Mouse (Mus musculus) G1E (cell line): ENCODE measurements around the gene Sec24d.

ENCODE experiments used
- CTCF ChIP-seq: IDR thresholded peaks from 2 replicates; pipeline ENCODE4 v1.5.1; 2012; ENCODE audit warnings: low read depth, low read length, inconsistent platforms, mixed read lengths
- GATA1 ChIP-seq: IDR thresholded peaks from 2 replicates; pipeline ENCODE4 v1.6.1; 2012; ENCODE audit warnings: borderline replicate concordance, low read length, inconsistent platforms, mixed read lengths

- TF ChIP-seq CTCF = no peak
- TF ChIP-seq GATA1 = no peak
Measured at GRCm38 (mm10) chr3:123267741-123268201, 516 bp downstream of the Sec24d start.
